Mouse (Mus musculus): ENCODE measurements around the gene Adgrb3. TPM values are rescaled to one million over a fixed set of nuclear protein-coding genes. Genes with fewer than 3 reads are reported as not detected.
A peak's percentile ranks its signal among the peaks of the same experiment; 100 is the strongest.
"Not testable (repeated sequence)": the region's sequence is repeated elsewhere in the genome, so short reads cannot be mapped to it uniquely, and the experiment has no call there.

The Adgrb3 gene
- polyA plus RNA-seq, 1 experiment from 2014 or later = 40.0 TPM

- H3K4me2 ChIP-seq (ENCODE audit: low read length) = no peak overlapping the region
- ATAC-seq = peak; percentile 77
- WGBS = 65% methylated on average over 10 of the region's 10 CpGs
- no peaks in the 10 kb centered on the region for H3K9me3 ChIP-seq (replicated peaks; ENCODE audit: control insufficient read depth, low read length)
- H3K27me3 ChIP-seq (replicated peaks; ENCODE audit: control insufficient read depth, insufficient read depth, low read length) = no peaks in the 10 kb centered on the region
- DNase-seq (ENCODE audit: low spot score) = peak; percentile 48
- H3K4me3 ChIP-seq (ENCODE audit: low read depth, low read length) = no peak overlapping the region
- no peaks in the 10 kb centered on the region for H3K4me1 ChIP-seq (ENCODE audit: control insufficient read depth, insufficient read depth, low read length)
- H3K9ac ChIP-seq (ENCODE audit: low read length) = no peak overlapping the region
- H3K36me3 ChIP-seq (ENCODE audit: control insufficient read depth, insufficient read depth, low read length) = no peaks in the 10 kb centered on the region
- no peak overlapping the region for H3K27ac ChIP-seq (ENCODE audit: low read depth, low read length)
Measured at GRCm38 (mm10) chr1:25510321-25511055, 319.0 kb downstream of the Adgrb3 start.

- ATAC-seq = peak; percentile 92
- no peak overlapping the region for H3K4me2 ChIP-seq (ENCODE audit: low read length)
- 9% methylated on average over 4 of the region's 4 CpGs for WGBS
Measured at GRCm38 (mm10) chr1:25504313-25504712, 325.2 kb downstream of the Adgrb3 start.

GRCm38 (mm10) chr1:25503524-25503923 lies 326.0 kb downstream of the Adgrb3 start:
- no peak for ATAC-seq
- Histone ChIP-seq H3K4me2 (ENCODE audit: low read length) (no peak overlapping the region), H3K36me3 (ENCODE audit: control insufficient read depth, insufficient read depth, low read length) (no peaks in the 10 kb centered on the region), H3K4me3 (ENCODE audit: low read depth, low read length) (no peak overlapping the region), H3K27me3 (replicated peaks; ENCODE audit: control insufficient read depth, insufficient read depth, low read length) (no peaks in the 10 kb centered on the region), H3K9me3 (replicated peaks; ENCODE audit: control insufficient read depth, low read length) (no peaks in the 10 kb centered on the region), H3K4me1 (ENCODE audit: control insufficient read depth, insufficient read depth, low read length) (no peaks in the 10 kb centered on the region), H3K27ac (ENCODE audit: low read depth, low read length) (no peak overlapping the region), H3K9ac (ENCODE audit: low read length) (no peak overlapping the region)
- 81% methylated on average over 4 of the region's 4 CpGs for WGBS
- no peak for DNase-seq (ENCODE audit: low spot score)

More at GRCm38 (mm10) chr1:25504313-25504712, 325.2 kb downstream of the Adgrb3 start:
- H3K27ac ChIP-seq (ENCODE audit: low read depth, low read length) = no peak overlapping the region
- peak; percentile 89 for DNase-seq (ENCODE audit: low spot score)
- H3K4me1 ChIP-seq (ENCODE audit: control insufficient read depth, insufficient read depth, low read length) = no peaks in the 10 kb centered on the region
- no peaks in the 10 kb centered on the region for H3K36me3 ChIP-seq (ENCODE audit: control insufficient read depth, insufficient read depth, low read length)
- H3K27me3 ChIP-seq (replicated peaks; ENCODE audit: control insufficient read depth, insufficient read depth, low read length) = no peaks in the 10 kb centered on the region
- H3K4me3 ChIP-seq (ENCODE audit: low read depth, low read length) = no peak overlapping the region
- no peak overlapping the region for H3K9ac ChIP-seq (ENCODE audit: low read length)
- no peaks in the 10 kb centered on the region for H3K9me3 ChIP-seq (replicated peaks; ENCODE audit: control insufficient read depth, low read length)

- H3K36me3 ChIP-seq (ENCODE audit: control insufficient read depth, insufficient read depth, low read length) = no peaks in the 10 kb centered on the region
- no peak for ATAC-seq
- H3K9me3 ChIP-seq (replicated peaks; ENCODE audit: control insufficient read depth, low read length) = no peaks in the 10 kb centered on the region
- DNase-seq (ENCODE audit: low spot score) = no peak
- WGBS = 90% methylated on average over 3 of the region's 3 CpGs
- H3K4me3 ChIP-seq (ENCODE audit: low read depth, low read length) = no peak overlapping the region
- no peaks in the 10 kb centered on the region for H3K4me1 ChIP-seq (ENCODE audit: control insufficient read depth, insufficient read depth, low read length)
- no peak overlapping the region for H3K27ac ChIP-seq (ENCODE audit: low read depth, low read length)
- H3K9ac ChIP-seq (ENCODE audit: low read length) = no peak overlapping the region
- no peaks in the 10 kb centered on the region for H3K27me3 ChIP-seq (replicated peaks; ENCODE audit: control insufficient read depth, insufficient read depth, low read length)
- no peak overlapping the region for H3K4me2 ChIP-seq (ENCODE audit: low read length)
Measured at GRCm38 (mm10) chr1:25495202-25495914, 334.1 kb downstream of the Adgrb3 start.

- no peaks in the 10 kb centered on the region for H3K27me3 ChIP-seq (replicated peaks; ENCODE audit: control insufficient read depth, insufficient read depth, low read length)
- H3K9me3 ChIP-seq (replicated peaks; ENCODE audit: control insufficient read depth, low read length) = no peaks in the 10 kb centered on the region
- WGBS = 83% methylated on average over 1 of the region's 1 CpGs
- H3K36me3 ChIP-seq (ENCODE audit: control insufficient read depth, insufficient read depth, low read length) = no peaks in the 10 kb centered on the region
- no peak for DNase-seq (ENCODE audit: low spot score)
- no peak overlapping the region for H3K4me3 ChIP-seq (ENCODE audit: low read depth, low read length)
- no peak overlapping the region for H3K4me2 ChIP-seq (ENCODE audit: low read length)
- no peak for ATAC-seq
- H3K9ac ChIP-seq (ENCODE audit: low read length) = no peak overlapping the region
- H3K27ac ChIP-seq (ENCODE audit: low read depth, low read length) = no peak overlapping the region
- H3K4me1 ChIP-seq (ENCODE audit: control insufficient read depth, insufficient read depth, low read length) = no peaks in the 10 kb centered on the region
Measured at GRCm38 (mm10) chr1:25491503-25491902, 338.0 kb downstream of the Adgrb3 start.

- no peak for ATAC-seq
- 67% methylated on average over 2 of the region's 2 CpGs for WGBS
Measured at GRCm38 (mm10) chr1:25490174-25490573, 339.3 kb downstream of the Adgrb3 start.

GRCm38 (mm10) chr1:25475699-25476098 lies 353.8 kb downstream of the Adgrb3 start:
- H3K9me3 ChIP-seq (replicated peaks; ENCODE audit: control insufficient read depth, low read length) = no peaks in the 10 kb centered on the region
- 72% methylated on average over 3 of the region's 3 CpGs for WGBS
- no peaks in the 10 kb centered on the region for H3K4me1 ChIP-seq (ENCODE audit: control insufficient read depth, insufficient read depth, low read length)
- no peak overlapping the region for H3K9ac ChIP-seq (ENCODE audit: low read length)
- H3K27me3 ChIP-seq (replicated peaks; ENCODE audit: control insufficient read depth, insufficient read depth, low read length) = no peaks in the 10 kb centered on the region
- no peak overlapping the region for H3K4me2 ChIP-seq (ENCODE audit: low read length)
- H3K36me3 ChIP-seq (ENCODE audit: control insufficient read depth, insufficient read depth, low read length) = no peaks in the 10 kb centered on the region
- DNase-seq (ENCODE audit: low spot score) = no peak
- H3K27ac ChIP-seq (ENCODE audit: low read depth, low read length) = no peak overlapping the region
- no peak for ATAC-seq
- no peak overlapping the region for H3K4me3 ChIP-seq (ENCODE audit: low read depth, low read length)

More at GRCm38 (mm10) chr1:25490174-25490573, 339.3 kb downstream of the Adgrb3 start:
- H3K4me2 ChIP-seq (ENCODE audit: low read length) = no peak overlapping the region
- no peaks in the 10 kb centered on the region for H3K4me1 ChIP-seq (ENCODE audit: control insufficient read depth, insufficient read depth, low read length)
- H3K9me3 ChIP-seq (replicated peaks; ENCODE audit: control insufficient read depth, low read length) = no peaks in the 10 kb centered on the region
- H3K36me3 ChIP-seq (ENCODE audit: control insufficient read depth, insufficient read depth, low read length) = no peaks in the 10 kb centered on the region
- no peak overlapping the region for H3K4me3 ChIP-seq (ENCODE audit: low read depth, low read length)
- no peaks in the 10 kb centered on the region for H3K27me3 ChIP-seq (replicated peaks; ENCODE audit: control insufficient read depth, insufficient read depth, low read length)
- no peak for DNase-seq (ENCODE audit: low spot score)
- H3K9ac ChIP-seq (ENCODE audit: low read length) = no peak overlapping the region
- no peak overlapping the region for H3K27ac ChIP-seq (ENCODE audit: low read depth, low read length)

GRCm38 (mm10) chr1:25474469-25474868 lies 355.0 kb downstream of the Adgrb3 start:
- no peaks in the 10 kb centered on the region for H3K4me1 ChIP-seq (ENCODE audit: control insufficient read depth, insufficient read depth, low read length)
- ATAC-seq = 0 out of 2 replicates have a peak, but pooled peaks have one; percentile 42
- peak; percentile 67 for DNase-seq (ENCODE audit: low spot score)
- no peaks in the 10 kb centered on the region for H3K9me3 ChIP-seq (replicated peaks; ENCODE audit: control insufficient read depth, low read length)
- 56% methylated on average over 11 of the region's 11 CpGs for WGBS
- no peaks in the 10 kb centered on the region for H3K36me3 ChIP-seq (ENCODE audit: control insufficient read depth, insufficient read depth, low read length)
- H3K27ac ChIP-seq (ENCODE audit: low read depth, low read length) = no peak overlapping the region
- no peaks in the 10 kb centered on the region for H3K27me3 ChIP-seq (replicated peaks; ENCODE audit: control insufficient read depth, insufficient read depth, low read length)
- no peak overlapping the region for H3K9ac ChIP-seq (ENCODE audit: low read length)
- H3K4me2 ChIP-seq (ENCODE audit: low read length) = no peak overlapping the region
- no peak overlapping the region for H3K4me3 ChIP-seq (ENCODE audit: low read depth, low read length)

GRCm38 (mm10) chr1:25471612-25472011 lies 357.9 kb downstream of the Adgrb3 start:
- not testable (repeated sequence) for ATAC-seq; H3K4me1 ChIP-seq (ENCODE audit: control insufficient read depth, insufficient read depth, low read length); H3K9me3 ChIP-seq (replicated peaks; ENCODE audit: control insufficient read depth, low read length); DNase-seq (ENCODE audit: low spot score); H3K27me3 ChIP-seq (replicated peaks; ENCODE audit: control insufficient read depth, insufficient read depth, low read length); H3K4me2 ChIP-seq (ENCODE audit: low read length); H3K4me3 ChIP-seq (ENCODE audit: low read depth, low read length); H3K27ac ChIP-seq (ENCODE audit: low read depth, low read length); H3K9ac ChIP-seq (ENCODE audit: low read length); H3K36me3 ChIP-seq (ENCODE audit: control insufficient read depth, insufficient read depth, low read length)
- WGBS = 53% methylated on average over 2 of the region's 2 CpGs

All from forebrain, embryonic 14.5 days (tissue).